Comparison of ENCODE assay signal across 8 mouse cellular contexts in genomic region chr15:99391975-99392374, GRCm38 (mm10). TPM values are rescaled to one million over a fixed set of nuclear protein-coding genes. Genes with fewer than 3 reads are reported as not detected.
DNase-seq lines count a peak whose midpoint lies in the region; ATAC-seq lines count a peak whose summit lies in the region.

No protein-coding gene starts in this region.

- DNase-seq in heart, postnatal 36 days = no peak
- DNase-seq in urinary bladder, postnatal 10 days (ENCODE audit: low spot score) = no peak
- DNase-seq in left cerebral cortex, postnatal 36 days (ENCODE audit: low spot score in 2 of 2) = no peak
- no peak for DNase-seq in spleen, postnatal 36 days (ENCODE audit: low spot score in 2 of 2)

- peaks cover 11 to 42% of the 10 kb centered on the region in 2 experiments for H3K4me1 ChIP-seq in heart, embryonic 14.5 days (ENCODE audit: control insufficient read depth in 2 of 2, insufficient read depth in 2 of 2, low read length in 2 of 2)
- peaks cover 36% of the 10 kb centered on the region for H3K4me1 ChIP-seq in embryonic facial prominence, embryonic 15.5 days
- peaks cover 30% of the 10 kb centered on the region for H3K4me1 ChIP-seq in kidney, embryonic 14.5 days (ENCODE audit: control insufficient read depth, insufficient read depth, low read length)
- H3K4me1 ChIP-seq in midbrain, embryonic 15.5 days = peaks cover 41% of the 10 kb centered on the region

- H3K27me3 ChIP-seq in heart, embryonic 14.5 days (ENCODE audit: control insufficient read depth, insufficient read depth, low read length) = no peaks in the 10 kb centered on the region
- H3K27me3 ChIP-seq in embryonic facial prominence, embryonic 15.5 days = no peaks in the 10 kb centered on the region
- no peaks in the 10 kb centered on the region for H3K27me3 ChIP-seq in kidney, embryonic 14.5 days (ENCODE audit: control insufficient read depth, insufficient read depth, low read length)
- H3K27me3 ChIP-seq in midbrain, embryonic 15.5 days (replicated peaks) = no peaks in the 10 kb centered on the region

- peak overlapping the region; percentile 66 for H3K4me2 ChIP-seq in heart, embryonic 14.5 days (ENCODE audit: low read length)
- H3K4me2 ChIP-seq in embryonic facial prominence, embryonic 15.5 days (replicated peaks) = peak overlapping the region; percentile 71
- H3K4me2 ChIP-seq in kidney, embryonic 14.5 days (replicated peaks; ENCODE audit: low read depth, low read length) = peak overlapping the region; percentile 50
- H3K4me2 ChIP-seq in midbrain, embryonic 15.5 days = peak overlapping the region; percentile 66

- 79% methylated on average over 6 of the region's 6 CpGs for WGBS in heart, embryonic 14.5 days
- 80% methylated on average over 6 of the region's 6 CpGs for WGBS in embryonic facial prominence, embryonic 15.5 days
- 86% methylated on average over 6 of the region's 6 CpGs for WGBS in kidney, embryonic 14.5 days
- WGBS in midbrain, embryonic 15.5 days = 89% methylated on average over 6 of the region's 6 CpGs

- intact Hi-C loops in heart, postnatal 36 days (cut with DNase I) = no loop called here
- intact Hi-C loops in left cerebral cortex, postnatal 36 days (cut with DNase I) = no loop called here

- H3K9me3 ChIP-seq in heart, embryonic 14.5 days (ENCODE audit: control insufficient read depth, low read length) = no peaks in the 10 kb centered on the region
- no peaks in the 10 kb centered on the region for H3K9me3 ChIP-seq in embryonic facial prominence, embryonic 15.5 days (replicated peaks)
- H3K9me3 ChIP-seq in kidney, embryonic 14.5 days (ENCODE audit: control insufficient read depth, low read length) = no peaks in the 10 kb centered on the region
- H3K9me3 ChIP-seq in midbrain, embryonic 15.5 days = no peaks in the 10 kb centered on the region

- peak overlapping the region; percentile 56 for H3K9ac ChIP-seq in heart, embryonic 14.5 days (ENCODE audit: low read length)
- 0 out of 2 replicates have a peak overlapping the region, but pooled peaks have one; percentile 35 for H3K9ac ChIP-seq in embryonic facial prominence, embryonic 15.5 days
- H3K9ac ChIP-seq in kidney, embryonic 14.5 days (ENCODE audit: low read depth, low read length) = peak overlapping the region; percentile 43; the same call in 1 of the 2 replicates
- peak overlapping the region; percentile 43; the same call in 1 of the 2 replicates for H3K9ac ChIP-seq in midbrain, embryonic 15.5 days

- ATAC-seq in heart, embryonic 14.5 days (ENCODE audit: insufficient number of reproducible peaks, insufficient read depth, low FRiP score, low read depth) = no peak
- ATAC-seq in embryonic facial prominence, embryonic 15.5 days (ENCODE audit: insufficient number of reproducible peaks, low FRiP score, low TSS enrichment, low read depth) = no peak
- no peak for ATAC-seq in kidney, embryonic 14.5 days (ENCODE audit: low FRiP score, low TSS enrichment)
- ATAC-seq in midbrain, embryonic 15.5 days (replicated peaks) = peak; percentile 21; the same call in 1 of the 2 replicates

- H3K4me3 ChIP-seq in heart, embryonic 14.5 days (ENCODE audit: control insufficient read depth in 1 of 2, insufficient read depth in 1 of 2, low read depth in 1 of 2, low read length in 2 of 2) = peak overlapping the region in 1 of 2 experiments; percentile 96; a peak in 2 of 4 replicates
- peak overlapping the region; percentile 90 for H3K4me3 ChIP-seq in embryonic facial prominence, embryonic 15.5 days (replicated peaks)
- peak overlapping the region; percentile 90 for H3K4me3 ChIP-seq in kidney, embryonic 14.5 days (ENCODE audit: low read length)
- H3K4me3 ChIP-seq in midbrain, embryonic 15.5 days = peak overlapping the region; percentile 72

- no peaks in the 10 kb centered on the region for H3K36me3 ChIP-seq in heart, embryonic 14.5 days (ENCODE audit: control insufficient read depth, insufficient read depth, low read length)
- H3K36me3 ChIP-seq in embryonic facial prominence, embryonic 15.5 days = no peaks in the 10 kb centered on the region
- H3K36me3 ChIP-seq in kidney, embryonic 14.5 days (ENCODE audit: control insufficient read depth, insufficient read depth, low read length) = no peaks in the 10 kb centered on the region
- no peaks in the 10 kb centered on the region for H3K36me3 ChIP-seq in midbrain, embryonic 15.5 days (replicated peaks)

- peak overlapping the region; percentile 21 to 57; a peak in 3 of 4 replicates for H3K27ac ChIP-seq in heart, embryonic 14.5 days (replicated peaks in 1 of 2; ENCODE audit: control insufficient read depth in 1 of 2, insufficient read depth in 1 of 2, low read depth in 2 of 2, low read length in 2 of 2)
- H3K27ac ChIP-seq in embryonic facial prominence, embryonic 15.5 days (replicated peaks) = peak overlapping the region; percentile 67
- peak overlapping the region; percentile 37; the same call in 1 of the 2 replicates for H3K27ac ChIP-seq in kidney, embryonic 14.5 days (ENCODE audit: low read depth, low read length)
- peak overlapping the region; percentile 70 for H3K27ac ChIP-seq in midbrain, embryonic 15.5 days

RNA-seq across cellular contexts. Expression of gene Tmbim6, which starts 0.7 kb away (rescaled TPM):
- polyA plus RNA-seq in heart, embryonic 14.5 days (2014; fragmentation: Nextera tagmentation; extraction: Ambion mirVana) = 235 and 239 TPM in 2 replicates
- 100 to 1,000 TPM; 233 to 243 TPM for total RNA-seq in heart, postnatal 36 days (2021)
- 338 and 362 TPM in 2 replicates for polyA plus RNA-seq in embryonic facial prominence, embryonic 15.5 days (2015; fragmentation: Nextera tagmentation; extraction: Ambion mirVana)
- polyA plus RNA-seq in kidney, embryonic 14.5 days (2014; fragmentation: Nextera tagmentation; extraction: Ambion mirVana) = 321 and 409 TPM in 2 replicates
- polyA plus RNA-seq in midbrain, embryonic 15.5 days (2015; fragmentation: Nextera tagmentation; extraction: Ambion mirVana) = 276 and 282 TPM in 2 replicates
- total RNA-seq in left cerebral cortex, postnatal 36 days (2021) = 100 to 1,000 TPM; 319 to 339 TPM

RNA-seq across cellular contexts. Expression of gene Fmnl3, which starts 21.7 kb away (rescaled TPM):
- polyA plus RNA-seq in heart, embryonic 14.5 days (2014; fragmentation: Nextera tagmentation; extraction: Ambion mirVana) = 14.4 and 15.0 TPM in 2 replicates
- 10 to 100 TPM; 19.0 to 22.3 TPM for total RNA-seq in heart, postnatal 36 days (2021)
- polyA plus RNA-seq in embryonic facial prominence, embryonic 15.5 days (2015; fragmentation: Nextera tagmentation; extraction: Ambion mirVana) = 28.3 and 28.9 TPM in 2 replicates
- polyA plus RNA-seq in kidney, embryonic 14.5 days (2014; fragmentation: Nextera tagmentation; extraction: Ambion mirVana) = 15.0 and 27.9 TPM in 2 replicates
- polyA plus RNA-seq in midbrain, embryonic 15.5 days (2015; fragmentation: Nextera tagmentation; extraction: Ambion mirVana) = 9.1 and 10.0 TPM in 2 replicates
- 10 to 100 TPM; 10.6 to 10.8 TPM for total RNA-seq in left cerebral cortex, postnatal 36 days (2021)
